Mouse (Mus musculus) adrenal gland, postnatal 14 days (tissue): ENCODE data around the gene Dedd2. TPM values are rescaled to one million over a fixed set of nuclear protein-coding genes. Genes with fewer than 3 reads are reported as not detected.
A peak's percentile ranks its signal among the peaks of the same experiment; 100 is the strongest.

ENCODE experiments used
- DNase-seq: peaks from one replicate; pipeline ENCODE4 v3.0.0; 2021; ENCODE audit warnings: mixed read lengths
- total RNA-seq: library from RNA; stranded (reverse); gene quantifications from 2 replicates; pipeline ENCODE4 v1.2.3, GENCODE M21; 2021

Gene Dedd2
- total RNA-seq, 1 experiment from 2014 or later, result 17.9 TPM

DNA sequence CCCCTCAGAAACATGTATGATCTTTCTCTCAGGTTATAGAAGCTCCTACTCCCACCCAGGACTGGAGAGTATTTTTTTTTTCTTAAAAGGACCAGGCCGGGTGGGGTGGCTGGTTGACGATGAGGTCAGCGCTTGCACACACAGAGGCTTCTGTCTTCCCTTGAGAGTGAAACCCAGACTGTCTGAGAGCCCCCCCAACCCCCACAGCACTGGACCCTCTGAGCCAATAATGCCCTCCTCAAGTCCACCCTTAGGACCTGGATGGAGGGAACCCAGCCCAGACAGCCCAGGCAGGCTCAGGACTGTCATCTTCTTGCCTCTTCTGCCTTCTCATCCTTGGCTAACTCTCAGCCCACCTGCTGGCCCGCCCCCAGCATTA is 26.3 kb upstream of the Dedd2 start:
- DNase-seq, result no peak

DNA sequence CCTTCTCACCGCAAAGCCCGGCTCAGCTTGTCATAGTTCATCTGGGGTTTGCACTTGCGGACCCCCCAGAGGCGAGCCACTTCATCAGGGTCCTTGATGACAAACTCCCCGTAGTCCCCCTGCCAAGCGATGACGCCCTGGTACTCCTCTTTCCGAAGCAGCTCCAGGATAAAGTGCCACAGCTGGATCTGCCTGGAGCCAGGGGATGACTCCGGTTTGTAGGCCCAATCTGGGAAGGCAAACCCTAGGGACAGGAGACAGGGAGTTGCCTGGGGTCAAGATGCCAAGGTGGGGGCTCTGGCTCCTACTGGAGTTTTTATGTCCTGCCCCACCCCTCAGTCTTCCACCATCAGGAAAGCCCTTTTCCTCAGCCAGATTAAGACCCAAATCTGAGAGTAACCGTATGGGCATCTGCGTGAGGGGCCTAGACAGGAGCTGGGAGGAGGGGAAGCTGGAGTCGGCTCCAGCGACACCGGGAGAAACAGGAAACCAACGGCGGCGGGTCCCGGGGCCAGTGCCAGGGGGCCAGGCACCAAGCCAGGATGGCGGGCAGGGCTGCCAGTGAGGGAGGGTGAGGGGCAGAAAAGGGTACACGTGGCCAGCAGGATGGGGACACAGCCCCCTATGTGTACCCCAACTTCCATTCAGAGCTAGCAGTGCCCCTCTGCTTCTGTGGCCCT is 25.8 kb upstream of the Dedd2 start:
- peak; percentile 62 for DNase-seq

DNA sequence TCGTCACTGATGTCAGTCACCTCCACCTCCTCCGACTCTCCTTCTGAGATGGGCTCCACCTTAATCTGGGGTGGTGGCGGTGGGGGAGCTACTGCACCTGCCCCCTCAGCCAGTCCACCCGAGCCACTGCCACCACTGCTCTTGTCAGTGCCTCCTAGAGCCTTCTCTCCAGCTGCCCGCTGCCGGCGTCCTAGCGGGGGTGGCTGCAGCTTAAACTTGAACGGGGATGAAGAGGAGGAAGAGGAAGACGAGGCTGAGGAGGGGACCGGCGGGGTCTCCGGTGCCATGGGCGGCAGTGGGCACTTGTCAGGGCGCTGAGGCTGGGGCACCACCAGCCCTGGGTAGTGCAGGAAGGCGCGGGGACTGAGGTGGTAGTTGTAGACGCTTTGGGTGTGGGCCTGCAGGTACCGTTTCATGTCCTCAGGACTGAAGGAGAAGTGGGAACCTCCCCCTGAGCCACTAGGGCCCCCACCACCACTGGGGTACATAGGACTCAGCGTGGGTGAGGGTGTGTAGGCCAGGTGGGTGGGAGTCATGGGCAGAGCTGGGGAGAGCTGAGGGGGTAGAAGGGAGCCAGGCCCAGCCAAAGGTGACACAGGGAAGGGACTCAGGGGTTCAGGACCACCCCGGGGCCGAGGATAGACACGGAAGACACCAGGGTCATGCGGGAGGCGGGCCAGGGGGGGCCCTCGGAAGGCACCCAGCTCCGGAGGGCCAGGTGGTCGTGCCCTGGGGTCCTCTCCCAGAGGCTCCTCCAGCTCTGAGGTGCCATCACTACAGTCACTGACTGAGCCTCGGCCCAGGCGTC is 24.4 kb upstream of the Dedd2 start:
- no peak for DNase-seq

DNA sequence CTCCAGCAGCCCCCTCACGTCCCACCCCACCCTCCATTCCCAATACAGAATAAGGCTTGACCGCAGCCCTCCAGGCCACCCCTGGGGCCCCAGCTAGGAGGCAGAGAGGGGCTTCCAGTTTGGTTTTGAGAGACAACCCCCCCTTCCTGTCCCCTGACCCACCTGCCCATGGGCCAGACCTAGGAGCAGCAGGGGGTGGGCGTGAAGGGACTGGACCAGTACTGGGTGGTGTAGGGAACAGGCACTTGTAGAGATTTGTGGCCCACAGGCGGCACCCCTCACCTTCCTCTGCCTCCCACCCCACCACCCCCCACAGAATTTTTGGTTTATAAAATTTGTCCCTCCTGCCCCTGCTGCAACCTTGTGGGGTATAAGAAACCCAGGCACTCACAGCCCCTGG is 22.9 kb upstream of the Dedd2 start:
- no peak for DNase-seq

DNA sequence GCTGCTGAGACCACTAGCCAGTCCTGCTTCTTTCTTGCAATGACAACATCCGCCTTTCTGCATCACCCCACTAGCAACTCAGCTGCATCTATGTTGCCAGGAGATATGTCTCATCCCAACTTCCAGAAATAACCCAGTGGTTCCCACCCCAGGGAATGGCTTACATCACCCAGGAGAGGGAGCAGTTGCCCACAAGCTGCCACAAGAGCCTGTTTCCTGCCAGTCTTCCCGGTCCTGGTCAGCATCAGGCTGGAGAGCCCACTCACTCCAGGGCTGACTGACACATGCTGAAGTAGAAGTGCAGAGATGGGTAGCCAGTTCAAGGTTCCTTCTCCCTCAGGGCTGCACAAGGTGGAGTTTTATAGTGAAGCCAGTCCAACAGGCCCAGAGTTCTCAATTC is 20.6 kb upstream of the Dedd2 start:
- peak; percentile 86 for DNase-seq

DNA sequence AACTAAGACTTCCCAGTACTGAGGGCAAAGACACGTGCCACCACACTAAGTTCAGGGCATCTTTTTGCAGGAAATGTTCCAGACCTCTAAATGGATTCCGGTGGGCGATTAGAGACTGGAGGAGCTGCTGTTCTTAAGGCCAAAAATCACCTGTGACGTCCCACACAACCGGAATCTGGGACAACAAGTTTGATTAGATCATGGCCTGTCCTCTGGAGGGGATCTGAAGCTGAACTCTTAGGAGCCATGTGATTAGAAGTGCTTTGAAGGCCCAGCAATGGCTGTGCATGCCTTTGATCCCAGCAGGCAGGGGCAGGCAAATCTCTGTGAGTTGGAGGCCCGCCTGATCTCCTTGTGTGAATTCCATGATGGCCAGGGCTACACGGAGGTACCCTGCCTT is 20.2 kb upstream of the Dedd2 start:
- no peak for DNase-seq

DNA sequence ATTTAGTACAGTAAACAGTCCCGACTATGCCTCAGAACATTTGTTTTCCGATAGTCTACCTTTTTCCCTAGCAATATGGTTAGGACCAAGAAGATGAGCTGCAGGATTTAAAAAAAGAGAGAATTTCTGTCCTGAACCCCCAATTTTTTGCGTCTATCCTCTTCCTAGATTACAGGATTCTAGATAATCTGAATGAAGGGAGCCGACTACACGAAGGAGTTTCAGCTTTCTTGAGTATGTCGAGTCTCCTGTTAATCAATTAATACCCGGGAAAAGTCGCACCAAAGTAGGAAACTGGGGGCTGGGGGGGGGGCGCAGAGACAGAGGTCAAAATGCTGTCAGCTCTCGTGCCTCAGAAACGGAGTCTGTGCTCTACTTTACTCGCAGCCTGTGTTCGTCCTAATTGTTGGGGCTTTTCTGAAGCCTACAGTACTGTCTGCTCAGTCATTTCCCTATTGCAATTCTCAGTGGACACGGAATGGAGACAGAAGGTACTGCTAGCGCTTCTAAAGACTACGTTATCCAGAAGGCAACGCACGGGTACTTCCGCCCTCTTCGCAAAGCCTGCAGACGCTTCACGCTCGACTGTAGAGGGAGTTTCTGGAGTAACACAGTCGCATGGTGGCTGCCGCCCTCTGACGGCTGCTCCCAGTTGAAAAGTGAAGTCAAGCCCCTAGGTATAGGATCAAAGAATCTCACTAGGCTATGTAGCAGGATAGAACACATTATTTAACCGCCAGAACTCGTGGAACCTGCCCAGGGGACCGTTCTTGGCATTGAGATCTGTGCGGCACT is 18.6 kb upstream of the Dedd2 start:
- DNase-seq, result peak; percentile 90

DNA sequence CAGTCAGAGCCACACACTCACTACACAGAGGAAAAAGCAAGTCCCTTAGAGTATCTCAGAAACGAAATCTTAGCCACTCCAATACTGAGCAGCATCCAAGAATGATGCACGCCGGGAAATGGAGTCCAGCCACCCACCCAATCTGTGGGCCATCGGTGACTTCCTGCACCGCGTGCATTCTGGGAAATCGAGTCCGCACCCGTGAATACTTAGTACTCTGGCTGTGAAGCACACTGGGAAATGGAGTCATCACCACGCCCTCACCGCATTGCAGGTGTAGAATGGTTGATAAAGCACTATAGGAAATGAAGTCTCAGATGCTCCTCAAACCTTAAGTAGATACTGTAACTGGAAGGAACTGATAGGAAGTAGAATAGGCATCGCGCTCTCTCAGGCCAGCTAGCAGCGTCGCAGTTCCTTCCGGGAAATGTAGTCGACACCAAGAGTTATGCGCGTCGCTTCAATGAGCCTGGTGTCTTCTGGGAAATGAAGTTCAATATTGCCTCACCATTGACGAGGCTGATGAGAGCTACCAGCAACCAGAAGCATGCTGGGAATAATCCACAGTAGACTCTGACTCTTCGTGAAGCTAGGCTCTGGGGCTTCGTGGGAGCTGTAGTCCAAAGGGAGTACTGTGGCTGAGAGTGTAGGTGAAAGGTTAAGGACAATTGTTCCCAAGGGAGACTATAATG is 17.7 kb upstream of the Dedd2 start:
- DNase-seq, result peak; percentile 93

DNA sequence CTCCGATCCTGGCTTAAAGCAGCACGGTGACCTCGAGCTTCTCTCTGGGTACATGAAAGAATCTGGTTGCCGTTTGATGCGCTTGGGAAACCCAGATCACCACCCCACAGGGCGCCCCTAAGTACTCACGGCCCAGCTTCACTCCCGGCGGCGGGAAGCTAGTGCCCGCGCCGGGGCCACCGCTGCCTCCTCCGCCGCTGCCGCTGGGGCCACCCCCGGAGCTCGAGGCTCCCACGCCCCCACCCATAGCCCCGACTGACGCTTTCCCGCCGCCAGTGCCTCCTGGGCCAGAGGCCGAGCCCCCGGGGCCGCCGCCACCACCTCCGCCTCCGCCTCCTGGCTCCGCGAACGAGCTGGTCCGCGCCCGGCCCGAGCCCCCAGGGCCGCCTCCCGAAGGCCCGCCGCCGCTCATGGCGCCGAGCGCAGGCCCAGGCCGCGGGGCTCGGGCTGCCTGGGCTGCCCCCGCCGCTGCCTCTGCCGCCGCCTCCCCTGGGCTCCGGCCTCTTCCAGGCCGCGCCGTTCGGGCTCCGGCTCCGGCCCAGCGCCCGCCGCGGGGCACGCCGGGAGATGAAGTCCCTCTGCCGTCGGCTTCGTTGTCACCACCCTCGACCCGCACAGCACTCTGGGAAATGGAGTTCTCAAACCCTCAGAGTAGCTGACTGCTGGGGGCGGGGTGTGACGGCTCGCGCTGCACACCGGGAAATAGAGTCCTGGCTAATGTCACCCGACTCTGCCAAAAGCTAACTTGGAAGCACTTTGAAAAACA is 17.0 kb upstream of the Dedd2 start, which contains the start of gene Gsk3a:
Gene Gsk3a, minus strand, starts transcription at position 603 of the 766 bp plus-strand sequence.
- DNase-seq, result peak; percentile 99

DNA sequence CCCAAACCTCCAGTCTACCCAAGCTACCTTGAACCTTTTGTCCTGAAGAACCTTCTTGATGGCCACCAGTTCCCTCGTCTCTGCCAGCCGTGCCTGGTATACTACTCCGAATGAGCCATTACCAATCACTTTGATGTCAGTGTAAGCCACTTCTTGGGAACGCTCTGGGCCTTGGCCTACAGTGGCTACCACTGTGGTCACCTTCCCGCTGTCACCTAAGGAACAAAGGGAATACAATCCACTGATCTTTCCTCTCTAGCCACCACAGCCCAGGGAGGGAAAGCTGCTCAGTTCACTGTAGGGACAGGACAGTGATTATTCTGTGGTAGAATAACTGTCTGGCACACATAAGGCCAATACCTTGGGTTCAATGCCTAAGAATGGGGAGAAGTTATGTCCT is 15.1 kb upstream of the Dedd2 start:
- peak; percentile 2 for DNase-seq

DNA sequence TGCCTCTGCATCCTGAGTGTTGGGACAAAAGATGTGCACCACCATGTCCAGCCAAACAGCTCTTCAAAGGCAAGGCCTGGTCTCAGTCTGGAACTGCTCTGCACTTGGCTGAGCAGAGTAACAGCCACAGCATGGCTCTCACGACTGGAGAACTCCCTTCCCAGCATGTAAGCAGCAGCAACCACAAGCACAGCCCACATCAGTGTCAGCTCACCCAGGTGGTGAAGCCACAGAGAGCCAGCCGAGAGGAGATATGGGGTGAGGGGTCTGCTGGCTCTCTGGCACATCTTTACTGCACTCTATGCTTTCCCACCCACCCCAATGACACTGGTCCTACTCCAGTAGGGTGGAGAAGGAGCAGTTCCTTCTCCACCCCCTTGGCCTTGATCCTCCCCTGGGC is 12.6 kb upstream of the Dedd2 start:
- no peak for DNase-seq

DNA sequence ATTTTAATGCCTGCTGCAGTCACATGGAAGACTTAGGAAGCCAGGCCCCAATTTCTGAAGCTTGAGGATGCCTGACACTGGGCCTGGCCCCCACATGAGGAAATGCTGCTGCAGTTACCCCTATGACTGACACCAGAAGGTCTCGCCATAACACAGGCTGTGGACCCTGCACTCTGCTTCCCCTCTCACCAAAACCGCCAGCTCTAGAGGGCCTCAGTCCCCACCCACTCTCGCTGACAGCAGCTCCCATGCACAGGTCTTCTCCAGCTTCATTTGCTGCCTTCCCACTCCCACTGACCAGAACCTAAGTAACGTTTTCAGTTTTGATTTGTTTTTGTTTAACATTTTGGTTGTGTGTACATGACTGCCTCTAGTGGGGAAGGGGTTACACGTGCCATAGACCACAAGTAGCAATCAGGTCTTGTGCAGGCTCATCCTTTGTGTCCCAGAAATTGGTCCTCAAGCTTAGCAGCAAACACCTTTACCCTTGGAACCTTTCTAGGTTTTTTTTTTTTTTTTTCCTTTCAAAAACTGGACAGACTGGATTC is 11.8 kb upstream of the Dedd2 start:
- no peak for DNase-seq

DNA sequence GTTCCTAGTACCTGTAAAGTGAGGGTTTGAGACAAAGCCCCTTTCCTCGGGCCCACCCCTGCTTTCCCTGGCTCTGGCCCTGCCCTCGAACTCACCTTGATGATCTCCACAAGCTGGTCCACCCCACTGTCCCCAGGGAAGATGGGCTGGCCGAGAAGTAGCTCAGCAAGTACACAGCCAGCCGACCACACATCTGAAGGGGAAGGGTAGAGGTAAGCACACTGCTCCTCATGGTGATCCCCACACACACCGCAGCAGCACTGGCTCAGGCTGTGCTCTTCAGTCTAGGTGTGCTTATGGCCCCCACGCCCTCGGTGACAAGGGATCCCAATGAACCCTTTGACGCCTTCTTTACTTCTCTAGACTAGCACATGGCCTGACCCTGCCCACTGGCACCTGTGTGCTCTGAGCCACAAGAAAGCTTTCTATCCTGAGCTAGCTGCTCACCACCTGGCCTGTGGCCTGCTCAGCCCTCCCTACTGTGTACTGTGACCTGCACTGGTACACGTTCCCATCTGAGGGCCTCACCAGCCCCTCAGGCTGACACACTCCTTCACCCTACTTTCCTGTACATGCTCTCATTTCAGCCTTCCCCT is 10.4 kb upstream of the Dedd2 start:
- DNase-seq, result no peak

DNA sequence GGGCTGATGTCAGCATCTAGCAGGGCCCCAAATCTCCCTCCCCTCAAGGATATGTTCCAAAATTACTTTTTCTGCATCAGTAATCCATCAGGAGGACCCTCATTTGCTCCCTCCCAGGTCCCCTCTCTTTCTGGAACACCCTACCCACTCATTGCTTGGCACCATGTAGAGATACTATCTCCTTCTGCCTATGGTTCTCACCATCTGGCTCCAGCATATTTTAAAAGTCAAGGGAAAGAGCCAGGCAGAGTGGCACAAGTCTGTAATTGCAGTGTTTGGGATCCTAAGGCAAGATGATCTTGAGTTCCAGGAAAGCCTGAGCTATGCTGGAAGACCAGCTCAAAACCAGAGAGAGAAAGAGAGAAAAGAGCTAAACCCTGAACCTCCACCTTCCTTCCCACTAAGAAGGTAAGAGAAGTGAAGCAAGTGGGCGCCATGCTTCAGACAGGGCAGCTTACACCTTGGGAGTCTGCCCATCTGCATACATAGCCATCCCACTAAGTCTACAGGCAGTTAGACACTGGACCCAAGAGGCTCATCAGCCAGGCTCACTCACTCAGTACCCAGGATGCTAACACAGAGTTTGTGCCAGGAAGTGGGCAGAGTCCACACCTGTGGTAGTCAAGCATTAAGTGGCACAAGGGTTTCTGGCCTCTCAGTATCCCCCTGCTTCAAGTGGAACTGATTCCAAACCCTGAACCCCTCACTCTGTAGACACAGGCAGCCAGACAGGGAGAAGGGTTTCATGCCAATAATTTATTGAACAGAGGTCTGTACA is 7.3 kb upstream of the Dedd2 start:
- no peak for DNase-seq

DNA sequence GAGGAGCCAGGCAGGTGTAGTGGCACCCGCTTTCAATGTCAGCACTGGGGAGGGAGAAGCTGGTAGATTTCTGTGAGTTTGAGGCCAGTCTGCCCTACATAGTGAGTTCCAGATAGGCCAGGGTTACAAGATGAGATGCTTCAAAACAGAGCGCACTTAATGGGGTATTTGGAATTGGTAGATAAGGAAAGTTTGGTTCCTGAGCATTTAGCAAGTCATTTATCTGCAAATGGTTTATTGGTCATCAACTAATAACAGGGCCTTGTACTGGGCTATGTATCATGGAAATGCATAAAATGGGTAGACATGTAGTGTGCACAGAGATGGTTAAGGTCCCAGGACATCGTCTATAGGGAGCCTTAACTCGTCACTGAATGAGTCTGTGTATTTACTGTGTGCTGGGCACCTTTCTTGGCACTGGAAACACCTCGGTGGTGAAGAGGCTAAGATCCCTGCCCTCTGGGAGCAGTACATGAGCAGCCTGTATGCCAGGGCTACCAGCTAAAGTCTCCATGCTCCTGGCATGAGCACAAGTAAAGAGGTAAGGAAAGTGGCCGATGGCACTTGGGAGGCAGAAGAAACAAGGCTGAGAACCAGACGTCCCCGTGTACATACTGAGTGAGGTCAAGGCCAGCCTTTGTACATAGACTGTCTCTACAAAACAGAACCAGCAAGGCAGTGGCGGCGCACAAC is 2.0 kb upstream of the Dedd2 start:
- no peak for DNase-seq

DNA sequence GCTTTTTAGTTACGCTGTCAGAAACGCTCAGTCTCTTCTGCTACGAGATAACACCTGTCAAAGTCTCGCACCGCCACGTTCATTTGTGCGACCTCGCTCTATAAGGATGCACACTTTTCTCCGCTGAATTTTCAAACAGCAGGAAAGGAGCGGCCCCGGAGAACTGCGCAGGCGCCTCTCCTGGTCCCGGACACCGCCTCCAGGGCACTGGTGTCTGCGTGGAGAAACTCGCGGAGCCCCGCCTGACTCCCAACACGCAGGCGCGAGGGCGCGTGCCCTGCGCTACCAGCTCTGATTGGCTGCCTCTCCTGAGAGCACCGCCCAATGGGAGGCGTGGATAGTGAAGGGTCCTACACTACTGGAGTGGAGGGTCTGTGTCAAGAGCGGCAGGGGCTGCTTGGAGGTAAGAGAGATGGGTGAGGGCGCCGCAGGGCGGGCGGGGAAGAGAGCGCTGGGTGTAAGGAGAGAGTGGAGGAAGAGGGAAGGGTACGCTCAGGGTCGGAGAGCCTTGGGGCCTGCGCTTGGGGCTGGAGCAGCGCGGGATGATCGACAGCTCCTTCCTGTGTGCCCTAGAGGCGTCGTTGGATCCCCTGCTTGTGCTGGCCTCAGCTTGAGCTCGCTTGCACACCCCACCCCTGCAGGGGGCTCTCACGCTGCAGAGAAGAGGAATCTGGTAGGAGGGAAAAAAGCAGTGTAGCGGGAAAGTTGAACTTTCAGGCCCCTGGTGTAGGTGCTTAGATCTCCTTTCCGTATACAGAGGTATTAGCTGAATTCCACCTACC is 878 bp upstream of the Dedd2 start, which contains the start of gene Zfp526:
Gene Zfp526, plus strand, starts transcription at position 324 of the 782 bp plus-strand sequence.
- DNase-seq, result peak; percentile 99

DNA sequence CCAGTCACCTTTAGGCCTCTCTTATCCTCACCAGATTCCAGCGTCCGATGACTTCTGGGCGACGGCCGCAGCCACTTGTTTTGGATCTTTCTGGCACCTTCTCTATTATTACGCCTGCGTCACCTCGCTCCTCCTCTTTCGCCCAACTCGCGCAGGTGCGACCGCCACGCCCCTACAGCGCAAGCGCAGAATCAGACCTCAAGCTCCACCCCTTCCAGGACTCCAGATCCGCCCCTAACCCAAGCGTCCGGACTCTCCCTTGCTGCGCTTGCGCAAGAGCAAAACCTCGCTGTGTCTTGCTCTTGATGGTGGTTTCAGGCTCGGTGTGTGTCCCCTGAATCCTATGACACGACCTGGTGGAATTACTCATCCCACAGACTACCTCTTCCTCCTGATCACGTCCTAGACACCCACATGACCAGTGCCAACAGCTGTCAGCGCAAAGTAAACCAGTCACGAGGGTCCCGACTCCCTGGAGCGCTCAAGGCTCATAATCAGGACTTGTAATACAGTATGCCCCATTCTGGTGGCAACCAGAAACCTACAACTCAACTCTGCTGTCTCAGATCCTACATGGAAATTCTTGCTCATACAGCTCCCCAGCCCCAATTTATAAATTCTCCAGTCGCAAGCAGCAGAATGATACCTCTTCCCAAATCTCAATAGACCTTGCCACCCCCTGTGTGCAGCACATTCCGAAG is 509 bp downstream of the Dedd2 start:
- DNase-seq, result peak; percentile 97

DNA sequence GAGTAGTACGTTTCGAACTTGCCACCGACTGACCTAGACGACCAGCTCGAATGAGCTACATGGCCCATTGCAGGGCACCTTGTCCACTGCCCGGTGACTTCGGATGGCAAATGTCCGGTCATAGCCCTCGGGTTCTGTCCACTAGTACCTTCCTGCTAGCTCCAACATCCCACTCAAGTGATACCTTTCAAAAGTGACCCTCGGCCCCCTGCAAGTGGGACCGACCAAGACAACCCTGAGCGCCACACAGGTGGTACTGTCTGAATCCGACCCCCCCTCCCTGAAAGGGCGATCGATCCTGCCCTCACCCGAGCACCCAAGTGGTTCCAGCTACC is 1.0 kb downstream of the Dedd2 start:
- no peak for DNase-seq
